Mouse (Mus musculus) spleen, postnatal 10 days (tissue): ENCODE measurements at regions not wholly inside any gene's neighbourhood (a gene's known extent, or its start where the extent isn't known, plus 50 kb on each side); places are given as distances from the start of the nearest gene placed in this dataset.
"Not testable (repeated sequence)": the region's sequence is repeated elsewhere in the genome, so short reads cannot be mapped to it uniquely, and the experiment has no call there.

Source experiments
- DNase-seq, 2 experiments: peaks; one replicate each; pipeline ENCODE4 v3.0.0; 2021 to 2022; ENCODE audit warnings: low spot score in 2 of 2

GRCm38 (mm10) chr12:77056748-77057370 is 94.9 kb upstream of the Max start:
- DNase-seq = no peak

- DNase-seq = no peak
These were observed 92.7 kb upstream of the Max start for GRCm38 (mm10) chr12:77054700-77055099.

- no peak for DNase-seq
These were observed 92.2 kb upstream of the Max start for GRCm38 (mm10) chr12:77054211-77054610.

GRCm38 (mm10) chr12:77052853-77053252 is 90.9 kb upstream of the Max start:
- DNase-seq = peak; percentile 31 to 68

DNA sequence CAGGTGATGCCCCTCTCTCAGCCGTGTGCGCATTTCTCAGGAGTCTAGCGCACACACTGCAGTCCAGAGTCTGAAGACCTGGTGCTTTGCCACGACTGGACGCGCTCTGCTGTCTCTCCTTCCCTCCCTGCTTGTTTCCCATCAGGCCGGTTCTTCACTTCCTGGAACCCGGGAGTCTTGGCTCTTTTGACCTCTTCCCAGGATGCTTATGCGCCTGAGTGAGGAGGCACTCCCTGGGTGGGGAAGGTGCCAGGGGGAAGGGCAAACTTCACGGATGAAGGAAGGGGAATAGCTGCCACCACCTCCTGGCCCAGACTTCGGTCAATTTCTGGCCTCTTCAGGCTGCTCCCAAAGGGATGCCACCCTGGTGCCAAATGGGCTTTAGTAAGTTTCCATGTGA is 86.4 kb upstream of the Max start:
- DNase-seq = no peak

DNA sequence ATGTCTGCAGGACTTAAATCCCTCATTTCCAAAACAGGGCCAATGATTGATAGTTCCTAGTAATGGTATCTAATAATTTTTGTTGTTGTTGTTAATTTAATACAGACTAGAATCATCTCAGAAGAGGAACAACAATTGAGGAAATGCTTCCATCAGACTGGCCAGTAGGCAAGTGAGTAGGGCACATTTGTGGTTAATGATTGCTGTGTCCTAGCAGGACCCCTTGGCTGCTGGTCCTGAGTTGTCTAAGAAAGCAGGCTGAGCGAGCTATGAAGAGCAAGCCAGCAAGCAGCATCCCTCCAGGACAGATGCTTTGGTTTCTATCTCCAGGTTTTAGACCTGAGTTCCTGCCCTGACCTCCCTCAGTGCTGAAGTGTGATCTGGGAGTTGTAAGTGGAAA is 85.3 kb upstream of the Max start:
- no peak for DNase-seq

DNA sequence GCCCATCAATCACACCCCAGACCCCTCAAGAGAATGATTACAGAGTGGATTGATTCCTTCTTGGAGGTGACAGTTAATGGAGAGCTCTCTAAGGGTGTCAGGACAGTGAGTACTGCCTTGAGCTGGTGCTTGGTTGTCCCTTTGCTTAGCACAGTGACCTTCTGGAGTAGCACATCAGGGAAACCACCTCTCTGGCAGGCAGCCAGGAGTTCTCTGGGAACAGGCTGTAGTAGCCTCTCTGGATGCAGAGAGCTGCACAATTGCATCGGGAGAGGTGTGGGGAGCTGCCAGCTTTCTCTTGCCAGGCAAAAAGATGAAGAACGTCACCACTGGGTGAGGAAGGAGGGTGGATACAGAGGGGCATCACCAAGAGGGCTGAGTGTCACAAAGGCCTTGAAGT is 84.0 kb upstream of the Max start:
- no peak for DNase-seq

DNA sequence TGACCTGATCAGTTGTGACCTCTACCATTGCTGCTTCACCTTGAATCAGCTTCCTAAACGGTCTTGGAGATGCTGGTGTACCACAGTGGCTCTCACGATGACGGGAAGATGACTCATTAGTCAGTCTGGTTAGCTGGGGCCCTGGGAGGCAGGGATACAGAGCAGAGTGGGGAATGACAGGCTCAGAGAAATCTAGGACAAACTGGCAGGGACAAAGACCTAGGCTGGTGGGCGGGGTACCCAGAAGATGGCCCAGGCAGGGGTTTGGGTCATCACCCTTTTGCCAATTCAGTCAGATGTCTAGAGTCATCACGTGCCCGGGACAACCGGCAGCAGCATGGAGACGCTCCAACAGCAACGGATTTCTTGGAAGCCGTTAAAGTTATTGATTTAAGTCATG is 83.4 kb upstream of the Max start:
- no peak for DNase-seq

GRCm38 (mm10) chr12:77042356-77042755 is 80.4 kb upstream of the Max start:
- DNase-seq = no peak

DNA sequence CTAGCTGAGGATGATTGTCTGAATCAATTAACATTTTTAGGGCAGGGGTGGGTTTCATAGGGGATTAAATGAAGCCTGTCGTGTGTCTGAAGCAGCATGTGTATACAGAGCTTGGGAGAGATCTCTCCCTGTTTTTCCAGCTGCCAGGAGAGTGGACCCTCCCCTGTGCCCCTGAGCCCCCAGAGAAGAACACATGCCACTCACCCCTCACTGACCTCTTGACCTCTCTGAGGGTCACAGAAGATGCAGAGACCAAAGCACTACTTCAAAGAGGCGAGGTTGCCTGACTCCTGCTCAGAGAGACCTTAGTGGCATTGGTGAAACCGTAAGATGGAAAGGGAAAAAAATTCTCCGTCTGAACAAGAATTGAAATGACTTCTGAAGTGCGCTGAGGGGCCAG is 79.1 kb upstream of the Max start:
- no peak for DNase-seq

GRCm38 (mm10) chr12:77039953-77040305 is 77.9 kb upstream of the Max start:
- DNase-seq = peak; percentile 16 to 31

GRCm38 (mm10) chr12:77039295-77039952 is 77.4 kb upstream of the Max start:
- DNase-seq = peak; percentile 26 to 72

GRCm38 (mm10) chr12:77035676-77036075 is 73.7 kb upstream of the Max start:
- no peak for DNase-seq

GRCm38 (mm10) chr12:77031448-77031847 is 69.4 kb upstream of the Max start:
- no peak for DNase-seq

- peak in 1 of 2 experiments; percentile 17 for DNase-seq
These were observed 63.5 kb upstream of the Max start for GRCm38 (mm10) chr12:77025431-77025879.

DNA sequence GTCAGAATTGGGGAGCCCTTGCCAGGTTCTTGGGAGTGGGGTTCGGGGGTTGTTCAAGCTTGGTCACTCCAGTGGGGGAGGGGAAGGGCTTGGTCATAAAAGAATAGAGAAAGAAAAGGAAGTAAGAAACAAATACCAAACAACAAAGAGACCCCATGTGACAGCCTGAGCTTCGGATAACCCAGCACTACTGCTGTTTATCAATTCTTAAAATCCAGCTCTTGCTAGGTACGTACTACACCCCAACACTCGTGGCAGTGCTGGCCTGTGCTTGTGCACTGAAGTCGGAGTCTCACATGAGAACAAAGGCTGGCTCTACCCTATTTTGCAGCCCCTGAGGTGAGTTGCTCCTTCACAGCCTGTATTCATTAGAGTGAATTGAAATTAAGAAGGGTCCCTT is 60.5 kb upstream of the Max start:
- DNase-seq = no peak

DNA sequence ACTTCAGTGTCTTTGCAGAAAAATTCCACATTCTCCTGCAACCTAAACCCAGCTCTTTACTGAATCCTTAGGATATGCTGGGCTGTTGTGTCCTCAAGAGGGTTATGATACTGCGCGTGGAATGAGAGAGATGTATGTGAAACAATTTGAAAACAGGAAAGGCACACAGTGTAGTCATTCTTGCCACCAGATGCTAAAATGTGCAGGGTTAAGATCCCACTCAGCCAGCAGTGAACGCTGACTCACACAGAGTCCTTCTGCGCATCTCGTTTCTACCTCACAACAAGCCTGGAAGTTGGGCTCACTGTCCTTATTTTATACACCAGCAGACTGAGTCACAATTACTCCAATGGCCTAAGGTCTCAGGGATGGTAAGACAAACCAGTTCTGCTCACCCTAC is 59.9 kb upstream of the Max start:
- no peak for DNase-seq

DNA sequence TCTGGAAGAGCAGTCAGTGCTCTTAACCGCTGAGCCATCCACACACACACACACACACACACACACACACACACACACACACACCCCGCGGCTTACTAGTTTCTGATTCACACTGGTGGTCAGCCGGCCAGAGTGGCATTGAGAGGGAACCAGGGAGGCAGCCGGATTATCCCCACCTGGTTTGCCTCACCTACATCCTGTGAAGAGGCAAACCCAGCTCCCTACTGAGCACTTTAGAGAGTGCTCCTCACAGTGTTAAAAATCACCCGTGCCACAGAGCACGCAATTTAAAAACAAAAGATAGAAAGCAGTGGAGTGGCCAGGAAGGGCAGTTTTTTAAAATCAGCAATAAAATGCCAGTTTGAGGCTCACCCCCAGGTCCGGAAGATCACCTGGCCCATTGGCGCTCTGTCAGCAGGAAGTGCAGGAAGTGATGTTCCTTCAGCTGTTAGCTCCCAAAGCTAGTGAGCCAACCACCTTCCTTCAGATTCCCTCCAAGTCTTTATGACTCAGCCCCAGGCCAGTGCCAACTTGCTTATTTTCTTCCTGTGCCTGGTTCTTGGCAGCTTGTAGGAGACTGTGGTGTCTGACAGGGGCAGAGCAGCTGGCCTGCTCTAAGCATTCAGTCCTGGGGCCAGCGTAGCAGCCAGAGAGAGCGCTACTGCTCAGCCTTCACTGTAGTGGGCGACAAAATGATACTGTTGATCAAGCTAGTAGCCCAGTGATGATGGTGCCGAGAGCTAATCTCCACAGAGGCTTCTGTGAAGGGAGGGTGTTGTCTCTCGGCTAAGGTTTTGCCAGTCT is 57.9 kb upstream of the Max start:
- no peak for DNase-seq

DNA sequence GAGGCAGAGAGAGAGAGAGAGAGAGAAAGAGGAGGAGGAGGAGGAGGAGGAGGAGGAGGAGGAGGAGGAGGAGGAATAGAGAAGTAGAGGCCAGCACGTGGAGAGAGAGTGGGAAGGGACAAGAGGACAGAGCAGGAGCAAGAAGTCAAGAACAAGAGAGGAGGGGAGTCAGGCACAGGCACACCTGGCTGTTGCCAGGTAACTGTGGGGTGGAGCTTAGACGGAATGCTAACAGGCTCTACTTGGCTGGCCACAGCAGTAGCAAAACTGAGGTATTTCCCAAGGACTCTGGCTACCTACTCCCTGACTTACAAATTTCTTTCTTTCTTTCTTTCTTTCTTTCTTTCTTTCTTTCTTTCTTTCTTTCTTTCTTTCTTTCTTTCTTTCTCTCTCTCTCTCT is 57.1 kb upstream of the Max start:
- DNase-seq = not testable (repeated sequence)

DNA sequence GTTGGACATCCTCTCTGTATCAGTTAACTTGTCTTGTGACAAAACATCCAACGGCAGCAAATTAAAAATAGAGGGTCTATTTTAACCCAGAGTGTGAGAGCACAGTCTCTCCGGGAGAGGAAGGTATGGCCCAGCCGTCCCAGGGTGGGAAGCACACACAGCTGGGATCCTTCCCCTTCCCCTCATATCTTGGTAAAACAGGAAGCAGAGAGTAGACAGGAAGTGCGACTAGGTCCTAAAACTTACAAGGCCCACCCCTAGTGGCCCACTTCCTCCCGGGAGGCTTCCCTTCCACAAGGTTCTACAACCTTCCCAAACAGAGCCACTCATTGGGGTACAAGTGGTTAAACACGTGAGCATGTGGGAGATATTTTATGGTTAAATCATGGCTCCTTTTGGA is 56.4 kb upstream of the Max start:
- DNase-seq = no peak

- DNase-seq = no peak
These were observed 52.9 kb upstream of the Max start for GRCm38 (mm10) chr12:77014908-77015307.
